Mouse (Mus musculus) embryonic facial prominence, embryonic 13.5 days (tissue): ENCODE data around the gene Ranbp17. TPM values are rescaled to one million over a fixed set of nuclear protein-coding genes. Genes with fewer than 3 reads are reported as not detected.

ENCODE experiments used
- ATAC-seq: fragments of 200-750 bp; cut with Nextera tagmentation; 2 replicates; pipeline ENCODE4 v1.8.0; 2017; ENCODE audit warnings: low read depth; ENCODE audit not compliant: insufficient number of reproducible peaks, insufficient read depth, low FRiP score, low TSS enrichment
- H3K27ac ChIP-seq: fragments of 300-500 bp; sonication (generic); 2 replicates; pipeline ENCODE4 v1.5.1; 2015; ENCODE audit warnings: moderate library complexity, mild to moderate bottlenecking, inconsistent platforms
- H3K27me3 ChIP-seq: fragments of 300-500 bp; sonication (generic); 2 replicates; pipeline ENCODE4 v1.6.1; 2015; ENCODE audit warnings: mild to moderate bottlenecking, inconsistent platforms
- H3K36me3 ChIP-seq: fragments of 300-500 bp; sonication (generic); 2 replicates; pipeline ENCODE4 v1.6.1; 2015; ENCODE audit warnings: mild to moderate bottlenecking, inconsistent platforms
- H3K4me1 ChIP-seq: fragments of 300-500 bp; sonication (generic); 2 replicates; pipeline ENCODE4 v1.6.1; 2015; ENCODE audit warnings: inconsistent platforms
- H3K4me2 ChIP-seq: fragments of 300-500 bp; sonication (generic); 2 replicates; pipeline ENCODE4 v1.6.1; 2015; ENCODE audit warnings: moderate library complexity, mild to moderate bottlenecking, inconsistent platforms
- H3K4me3 ChIP-seq: fragments of 300-500 bp; sonication (generic); 2 replicates; pipeline ENCODE4 v1.5.1; 2015; ENCODE audit warnings: mild to moderate bottlenecking, inconsistent platforms
- H3K9ac ChIP-seq: fragments of 300-500 bp; sonication (generic); 2 replicates; pipeline ENCODE4 v1.6.1; 2015; ENCODE audit warnings: mild to moderate bottlenecking, inconsistent platforms
- H3K9me3 ChIP-seq: fragments of 300-500 bp; sonication (generic); 2 replicates; pipeline ENCODE4 v1.6.1; 2016; ENCODE audit warnings: inconsistent platforms
- WGBS: fragments of 180-500 bp; shearing (Covaris S2); methylation state at CpG from one replicate; pipeline ENCODE4 v1.1.7; 2015; ENCODE audit warnings: mixed read lengths; 5-methylcytosine and 5-hydroxymethylcytosine counted together
- polyA plus RNA-seq: library from polyadenylated mRNA; unstranded; fragments of >200 nt; fragmentation: Nextera tagmentation; extraction: Ambion mirVana; gene quantifications from 2 replicates; pipeline ENCODE4 v1.2.1, GENCODE M21; 2015

Gene Ranbp17
- polyA plus RNA-seq: 5.5 and 6.4 TPM in 2 replicates

- Histone ChIP-seq H3K4me2 (peak within 1 kb of the TSS; percentile 80), H3K27me3 (no peaks in the 10 kb centered on the region), H3K9ac (peak within 1 kb of the TSS; percentile 80), H3K9me3 (0 out of 2 replicates have a peak, but pooled peaks cover 2% of the 10 kb centered on the region), H3K4me3 (peak within 1 kb of the TSS; percentile 92), H3K4me1 (0 out of 2 replicates have a peak, but pooled peaks cover 3% of the 10 kb centered on the region), H3K27ac (peak within 1 kb of the TSS; percentile 55; the same call in 1 of the 2 replicates), H3K36me3 (no peaks in the 10 kb centered on the region)
- peak; percentile 85 for ATAC-seq
- WGBS: 2% methylated on average over 59 of the region's 72 CpGs
These were observed at the start of gene Ranbp17 for GRCm38 (mm10) chr11:33513376-33513991. Gene Ranbp17, minus strand, starts transcription at chr11:33513746.

DNA sequence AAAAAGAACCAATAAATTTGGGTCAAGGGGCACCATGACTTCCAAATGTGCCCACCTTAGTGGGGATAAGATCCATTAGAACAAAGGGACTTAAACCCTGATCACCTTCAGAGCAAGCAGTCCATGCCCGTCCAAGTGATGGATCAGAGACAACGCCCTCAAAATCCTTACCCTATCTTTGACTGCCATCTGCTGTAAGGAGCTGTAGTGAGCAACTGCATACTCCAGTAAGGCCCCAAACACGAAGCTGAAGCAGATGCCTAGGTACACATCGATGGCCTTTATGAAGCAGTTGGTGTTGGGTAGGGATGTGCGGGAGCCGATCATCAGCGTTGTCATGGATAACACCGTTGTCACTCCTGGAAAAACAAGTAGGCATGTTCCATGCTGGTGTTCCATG, 40.6 kb upstream of the Ranbp17 start:
- Histone ChIP-seq H3K27me3 (no peaks in the 10 kb centered on the region), H3K27ac (no peak overlapping the region), H3K9ac (no peak overlapping the region), H3K4me1 (no peaks in the 10 kb centered on the region), H3K4me2 (no peak overlapping the region), H3K9me3 (no peaks in the 10 kb centered on the region), H3K36me3 (no peaks in the 10 kb centered on the region), H3K4me3 (no peak overlapping the region)
- 84% methylated on average over 8 of the region's 8 CpGs for WGBS
- ATAC-seq: no peak

DNA sequence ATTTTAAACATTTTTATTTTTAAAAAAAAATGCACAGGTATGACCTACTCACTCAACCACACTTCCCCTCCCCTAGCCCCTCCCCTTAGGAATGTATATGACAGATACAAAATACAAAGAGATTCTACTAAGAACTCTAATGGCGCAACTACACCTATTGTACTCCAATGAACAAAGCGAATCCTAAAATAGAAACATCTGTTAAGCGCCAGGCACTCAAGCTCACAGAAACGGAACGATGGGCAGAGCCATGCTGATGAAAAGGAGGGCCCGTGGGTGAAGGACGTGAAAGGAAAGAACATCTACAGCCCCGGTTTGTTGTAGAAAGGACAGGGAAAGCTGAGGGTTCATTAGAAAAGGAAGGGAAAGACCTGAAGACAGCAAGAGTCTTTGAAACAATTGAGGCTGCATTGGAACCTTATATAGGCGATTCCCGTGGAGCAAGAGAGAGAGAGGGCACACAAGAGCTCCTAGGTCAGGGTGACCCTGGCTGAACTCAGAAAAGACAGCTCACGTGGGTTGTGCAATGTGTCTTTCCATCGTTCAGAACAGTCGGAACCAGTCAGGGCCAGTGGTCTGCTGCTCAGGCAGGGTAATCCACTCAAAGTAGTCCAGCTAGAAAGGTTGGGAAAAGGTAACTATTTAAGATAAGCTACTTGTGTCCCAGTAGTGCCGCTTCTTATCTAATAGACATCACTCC, 37.5 kb upstream of the Ranbp17 start:
- no peak overlapping the region for H3K4me3 ChIP-seq
- H3K27me3 ChIP-seq: no peaks in the 10 kb centered on the region
- H3K9me3 ChIP-seq: no peaks in the 10 kb centered on the region
- 75% methylated on average over 14 of the region's 14 CpGs for WGBS
- H3K36me3 ChIP-seq: no peaks in the 10 kb centered on the region
- no peak for ATAC-seq
- no peak overlapping the region for H3K27ac ChIP-seq
- no peaks in the 10 kb centered on the region for H3K4me1 ChIP-seq
- no peak overlapping the region for H3K9ac ChIP-seq
- H3K4me2 ChIP-seq: no peak overlapping the region

DNA sequence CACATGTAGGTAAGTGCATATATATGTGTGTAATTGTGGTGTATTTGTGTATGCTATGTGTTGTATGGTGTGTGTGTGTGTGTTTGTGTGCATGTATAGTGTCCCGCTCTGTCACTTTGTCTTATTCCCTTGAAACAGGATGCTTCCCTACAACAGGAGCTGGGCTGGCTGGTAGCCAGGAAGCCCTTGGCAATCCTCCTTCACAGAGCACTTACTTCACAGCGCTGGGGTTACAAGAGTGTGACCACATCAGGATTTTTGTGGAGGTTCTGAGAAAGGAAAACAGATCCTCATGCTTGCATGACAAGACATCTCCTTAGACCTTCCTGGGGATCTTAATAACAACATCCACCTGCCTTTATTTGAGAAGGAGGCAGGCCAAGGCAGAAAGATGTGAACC, 33.8 kb upstream of the Ranbp17 start:
- no peak overlapping the region for H3K9ac ChIP-seq
- no peaks in the 10 kb centered on the region for H3K27me3 ChIP-seq
- WGBS: 72% methylated on average over 2 of the region's 2 CpGs
- H3K9me3 ChIP-seq: no peaks in the 10 kb centered on the region
- no peaks in the 10 kb centered on the region for H3K4me1 ChIP-seq
- no peak overlapping the region for H3K4me3 ChIP-seq
- no peak overlapping the region for H3K27ac ChIP-seq
- H3K4me2 ChIP-seq: no peak overlapping the region
- ATAC-seq: no peak
- no peaks in the 10 kb centered on the region for H3K36me3 ChIP-seq

GRCm38 (mm10) chr11:33544945-33545344, 31.4 kb upstream of the Ranbp17 start:
- no peak overlapping the region for H3K9ac ChIP-seq
- no peaks in the 10 kb centered on the region for H3K9me3 ChIP-seq
- no peaks in the 10 kb centered on the region for H3K36me3 ChIP-seq
- no peak overlapping the region for H3K4me3 ChIP-seq
- no peaks in the 10 kb centered on the region for H3K27me3 ChIP-seq
- H3K27ac ChIP-seq: no peak overlapping the region
- H3K4me2 ChIP-seq: no peak overlapping the region
- no peak for ATAC-seq
- no peaks in the 10 kb centered on the region for H3K4me1 ChIP-seq
- 89% methylated on average over 2 of the region's 2 CpGs for WGBS

- no peak for ATAC-seq
- 60% methylated on average over 11 of the region's 11 CpGs for WGBS
- no peak overlapping the region for H3K4me2 ChIP-seq
- no peaks in the 10 kb centered on the region for H3K36me3 ChIP-seq
- H3K9me3 ChIP-seq: no peaks in the 10 kb centered on the region
- no peak overlapping the region for H3K9ac ChIP-seq
- no peaks in the 10 kb centered on the region for H3K4me1 ChIP-seq
- H3K27me3 ChIP-seq: no peaks in the 10 kb centered on the region
- no peak overlapping the region for H3K27ac ChIP-seq
- no peak overlapping the region for H3K4me3 ChIP-seq
These were observed 30.6 kb upstream of the Ranbp17 start for GRCm38 (mm10) chr11:33544121-33544520.

GRCm38 (mm10) chr11:33537390-33538125, 24.0 kb upstream of the Ranbp17 start:
- Histone ChIP-seq H3K36me3 (no peaks in the 10 kb centered on the region), H3K27me3 (no peaks in the 10 kb centered on the region), H3K9ac (no peak overlapping the region), H3K9me3 (no peaks in the 10 kb centered on the region), H3K27ac (no peak overlapping the region), H3K4me3 (no peak overlapping the region), H3K4me1 (no peaks in the 10 kb centered on the region), H3K4me2 (no peak overlapping the region)
- ATAC-seq: no peak
- 60% methylated on average over 5 of the region's 5 CpGs for WGBS

GRCm38 (mm10) chr11:33536636-33537035, 23.1 kb upstream of the Ranbp17 start:
- H3K27me3 ChIP-seq: no peaks in the 10 kb centered on the region
- WGBS: 85% methylated on average over 3 of the region's 3 CpGs
- no peak overlapping the region for H3K27ac ChIP-seq
- no peak overlapping the region for H3K4me2 ChIP-seq
- H3K36me3 ChIP-seq: no peaks in the 10 kb centered on the region
- no peak for ATAC-seq
- H3K9me3 ChIP-seq: no peaks in the 10 kb centered on the region
- no peaks in the 10 kb centered on the region for H3K4me1 ChIP-seq
- H3K4me3 ChIP-seq: no peak overlapping the region
- no peak overlapping the region for H3K9ac ChIP-seq

DNA sequence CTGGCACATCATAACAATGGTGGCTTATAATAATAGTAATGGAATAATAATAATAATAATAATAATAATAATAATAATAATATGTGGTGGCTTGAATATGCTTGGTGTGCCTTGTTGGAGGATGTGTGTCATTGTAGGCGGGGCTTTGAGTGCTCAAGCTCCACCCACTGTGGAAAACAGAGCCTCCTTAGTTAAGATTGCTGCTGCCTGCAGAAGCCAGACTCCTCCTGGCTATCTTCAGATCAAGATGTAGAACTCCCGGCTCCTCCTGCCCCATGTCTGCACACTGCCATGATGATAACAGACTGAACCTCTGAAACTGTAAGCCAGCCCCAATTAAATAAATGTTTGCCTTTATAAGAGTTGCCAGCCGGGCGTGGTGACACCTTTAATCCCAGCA, 21.0 kb upstream of the Ranbp17 start:
- no peak overlapping the region for H3K4me2 ChIP-seq
- 85% methylated on average over 4 of the region's 4 CpGs for WGBS
- no peak overlapping the region for H3K9ac ChIP-seq
- no peaks in the 10 kb centered on the region for H3K4me1 ChIP-seq
- no peak overlapping the region for H3K4me3 ChIP-seq
- no peaks in the 10 kb centered on the region for H3K27me3 ChIP-seq
- no peak for ATAC-seq
- H3K9me3 ChIP-seq: no peaks in the 10 kb centered on the region
- no peak overlapping the region for H3K27ac ChIP-seq
- no peaks in the 10 kb centered on the region for H3K36me3 ChIP-seq

- 0 out of 2 replicates have a peak, but pooled peaks cover 2% of the 10 kb centered on the region for H3K4me1 ChIP-seq
- H3K9ac ChIP-seq: no peak overlapping the region
- ATAC-seq: no peak
- no peak overlapping the region for H3K4me2 ChIP-seq
- H3K27me3 ChIP-seq: no peaks in the 10 kb centered on the region
- H3K9me3 ChIP-seq: no peaks in the 10 kb centered on the region
- H3K36me3 ChIP-seq: no peaks in the 10 kb centered on the region
- H3K4me3 ChIP-seq: no peak overlapping the region
- WGBS: 64% methylated on average over 3 of the region's 3 CpGs
- no peak overlapping the region for H3K27ac ChIP-seq
These were observed 20.0 kb upstream of the Ranbp17 start for GRCm38 (mm10) chr11:33533577-33533976.

DNA sequence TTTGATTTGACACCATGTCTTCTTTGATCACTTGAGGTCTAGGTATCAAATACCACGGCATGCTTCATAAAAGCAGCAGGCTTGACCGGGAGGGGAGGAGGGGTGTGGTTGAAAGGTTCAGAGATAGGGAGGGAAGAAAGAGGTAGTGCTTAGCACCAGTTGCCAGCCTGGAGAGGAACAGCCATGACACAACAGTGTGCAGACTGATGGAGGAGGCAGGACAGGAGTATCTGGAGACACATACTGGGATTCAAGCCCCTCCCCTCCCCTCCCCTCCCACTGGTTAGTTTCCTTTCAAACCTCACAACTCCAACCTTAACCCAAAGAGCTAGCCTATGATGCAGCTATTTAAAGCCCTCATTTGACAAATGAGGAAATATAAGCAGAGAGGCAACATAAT, 16.0 kb upstream of the Ranbp17 start:
- H3K4me3 ChIP-seq: no peak overlapping the region
- H3K9ac ChIP-seq: no peak overlapping the region
- no peak overlapping the region for H3K4me2 ChIP-seq
- H3K4me1 ChIP-seq: 0 out of 2 replicates have a peak, but pooled peaks cover 2% of the 10 kb centered on the region
- ATAC-seq: no peak
- no peaks in the 10 kb centered on the region for H3K9me3 ChIP-seq
- no peaks in the 10 kb centered on the region for H3K27me3 ChIP-seq
- 28% methylated on average over 2 of the region's 2 CpGs for WGBS
- no peak overlapping the region for H3K27ac ChIP-seq
- H3K36me3 ChIP-seq: no peaks in the 10 kb centered on the region
